Mouse (Mus musculus): ENCODE measurements around the gene Prss50.

DNA sequence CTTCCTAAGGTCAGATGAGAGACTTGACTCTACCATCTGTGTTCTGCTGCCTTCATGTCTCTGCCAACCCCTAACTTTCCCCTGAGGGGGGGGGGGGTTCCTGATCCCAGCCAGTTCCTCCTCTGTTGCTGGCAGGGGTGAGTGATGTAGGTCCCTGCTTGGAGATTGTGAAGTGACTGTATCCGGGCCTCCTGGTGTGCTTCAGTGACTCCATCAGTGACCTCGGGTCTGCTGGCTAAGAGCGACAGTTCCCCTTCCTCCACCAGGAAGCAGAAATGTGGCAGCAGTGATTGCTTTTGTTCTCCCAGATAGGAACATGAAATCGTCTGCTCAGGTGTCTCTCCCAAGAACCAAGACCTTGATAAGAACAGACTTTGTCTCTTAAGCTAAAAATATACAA lies 847 bp upstream of the Prss50 start:
- TF ChIP-seq POLR2A (IDR thresholded peaks at IDR 0.05; ENCODE audit: control insufficient read depth, low read depth, low read length): no peak
- no peak for TF ChIP-seq CTCF (IDR thresholded peaks at IDR 0.05; ENCODE audit: control insufficient read depth, insufficient read depth, insufficient replicate concordance, low read depth, low read length)
